Mouse (Mus musculus): Measurements from ENCODE around the gene Trim46. TPM values are rescaled to one million over a fixed set of nuclear protein-coding genes. Genes with fewer than 3 reads are reported as not detected.
A peak's percentile ranks its signal among the peaks of the same experiment; 100 is the strongest.

The Trim46 gene
- total and polyA plus RNA-seq, 2 experiments from 2014 or later, result 0.08 to 0.45 TPM

- WGBS, result 1% methylated on average over 6 of the region's 6 CpGs
- TF ChIP-seq CTCF (IDR thresholded peaks at IDR 0.05; ENCODE audit: low read depth) (peak; percentile 95), EP300 (IDR thresholded peaks at IDR 0.05; ENCODE audit: low read depth) (no peak)
- no peak overlapping the region for H3K27ac ChIP-seq (ENCODE audit: low read depth)
- no peaks in the 10 kb centered on the region for H3K9me3 ChIP-seq (replicated peaks; ENCODE audit: control insufficient read depth, low read length)
- peak overlapping the region; percentile 92 for H3K4me2 ChIP-seq (ENCODE audit: low read depth, low read length)
- H3K4me1 ChIP-seq (ENCODE audit: control insufficient read depth, insufficient read depth), result peaks cover 11% of the 10 kb centered on the region
- DNase-seq (ENCODE audit: low spot score) (peak; percentile 76), ATAC-seq (ENCODE audit: insufficient read depth, low read depth) (0 out of 2 replicates have a peak, but pooled peaks have one; percentile 10)
- H3K36me3 ChIP-seq (replicated peaks; ENCODE audit: control insufficient read depth, insufficient read depth, low read length), result peaks cover 4% of the 10 kb centered on the region; the same call in 1 of the 2 replicates
- no peaks in the 10 kb centered on the region for H3K27me3 ChIP-seq (ENCODE audit: control insufficient read depth, insufficient read depth, low read length)
- no peak overlapping the region for H3K9ac ChIP-seq (replicated peaks; ENCODE audit: low read depth, low read length)
- peak overlapping the region; percentile 64 for H3K4me3 ChIP-seq (ENCODE audit: low read depth, low read length)
Observed at GRCm38 (mm10) chr3:89215853-89216252, 30.3 kb downstream of the Trim46 start.

- Histone ChIP-seq H3K4me2 (ENCODE audit: low read depth, low read length) (peak within 1 kb of the TSS; percentile 92), H3K9me3 (replicated peaks; ENCODE audit: control insufficient read depth, low read length) (no peaks in the 10 kb centered on the region), H3K27me3 (ENCODE audit: control insufficient read depth, insufficient read depth, low read length) (no peaks in the 10 kb centered on the region), H3K4me1 (ENCODE audit: control insufficient read depth, insufficient read depth) (peaks cover 11% of the 10 kb centered on the region), H3K27ac (ENCODE audit: low read depth) (peak within 1 kb of the TSS; percentile 95), H3K36me3 (replicated peaks; ENCODE audit: control insufficient read depth, insufficient read depth, low read length) (peaks cover 11% of the 10 kb centered on the region), H3K4me3 (ENCODE audit: low read depth, low read length) (peak within 1 kb of the TSS; percentile 64), H3K9ac (replicated peaks; ENCODE audit: low read depth, low read length) (peak within 1 kb of the TSS; percentile 72)
- TF ChIP-seq EP300 (IDR thresholded peaks at IDR 0.05; ENCODE audit: low read depth), result no peak
- TF ChIP-seq CTCF (IDR thresholded peaks at IDR 0.05; ENCODE audit: low read depth), result no peak
- ATAC-seq (ENCODE audit: insufficient read depth, low read depth), result no peak
- no peak for DNase-seq (ENCODE audit: low spot score)
- WGBS, result under 1% methylated on average over 18 of the region's 19 CpGs
Observed at GRCm38 (mm10) chr3:89214681-89215411, 31.3 kb downstream of the Trim46 start, which contains the start of gene Thbs3. TSS of gene Thbs3 (plus strand) at chr3:89215180.

- TF ChIP-seq CTCF (IDR thresholded peaks at IDR 0.05; ENCODE audit: low read depth) (no peak), EP300 (IDR thresholded peaks at IDR 0.05; ENCODE audit: low read depth) (peak; percentile 94)
- H3K9me3 ChIP-seq (replicated peaks; ENCODE audit: control insufficient read depth, low read length), result no peaks in the 10 kb centered on the region
- ATAC-seq (ENCODE audit: insufficient read depth, low read depth), result peak; percentile 92
Observed at GRCm38 (mm10) chr3:89213803-89214530, 32.1 kb downstream of the Trim46 start.

GRCm38 (mm10) chr3:89210731-89211130 is 35.4 kb downstream of the Trim46 start:
- Histone ChIP-seq H3K9ac (replicated peaks; ENCODE audit: low read depth, low read length) (no peak overlapping the region), H3K4me3 (ENCODE audit: low read depth, low read length) (no peak overlapping the region), H3K4me1 (ENCODE audit: control insufficient read depth, insufficient read depth) (peaks cover 11% of the 10 kb centered on the region), H3K27me3 (ENCODE audit: control insufficient read depth, insufficient read depth, low read length) (no peaks in the 10 kb centered on the region), H3K27ac (ENCODE audit: low read depth) (no peak overlapping the region), H3K9me3 (replicated peaks; ENCODE audit: control insufficient read depth, low read length) (no peaks in the 10 kb centered on the region), H3K4me2 (ENCODE audit: low read depth, low read length) (no peak overlapping the region), H3K36me3 (replicated peaks; ENCODE audit: control insufficient read depth, insufficient read depth, low read length) (peaks cover 51% of the 10 kb centered on the region)
- ATAC-seq (ENCODE audit: insufficient read depth, low read depth) (no peak), DNase-seq (ENCODE audit: low spot score) (no peak)
- whole genome bisulfite sequencing, result 46% methylated on average over 7 of the region's 7 CpGs
- TF ChIP-seq CTCF (IDR thresholded peaks at IDR 0.05; ENCODE audit: low read depth) (no peak), EP300 (IDR thresholded peaks at IDR 0.05; ENCODE audit: low read depth) (no peak)

More at GRCm38 (mm10) chr3:89213803-89214530, 32.1 kb downstream of the Trim46 start:
- Histone ChIP-seq H3K36me3 (replicated peaks; ENCODE audit: control insufficient read depth, insufficient read depth, low read length) (peaks cover 20% of the 10 kb centered on the region), H3K9ac (replicated peaks; ENCODE audit: low read depth, low read length) (peak overlapping the region; percentile 72), H3K27me3 (ENCODE audit: control insufficient read depth, insufficient read depth, low read length) (no peaks in the 10 kb centered on the region), H3K4me2 (ENCODE audit: low read depth, low read length) (peak overlapping the region; percentile 92), H3K4me1 (ENCODE audit: control insufficient read depth, insufficient read depth) (peaks cover 11% of the 10 kb centered on the region), H3K4me3 (ENCODE audit: low read depth, low read length) (peak overlapping the region; percentile 64), H3K27ac (ENCODE audit: low read depth) (peak overlapping the region; percentile 95)
- DNase-seq (ENCODE audit: low spot score), result peak; percentile 94
- under 1% methylated on average over 62 of the region's 69 CpGs for WGBS

- H3K27ac ChIP-seq (ENCODE audit: low read depth), result no peak overlapping the region
- TF ChIP-seq EP300 (IDR thresholded peaks at IDR 0.05; ENCODE audit: low read depth) (no peak), CTCF (IDR thresholded peaks at IDR 0.05; ENCODE audit: low read depth) (no peak)
- 72% methylated on average over 13 of the region's 13 CpGs for WGBS
- no peaks in the 10 kb centered on the region for H3K27me3 ChIP-seq (ENCODE audit: control insufficient read depth, insufficient read depth, low read length)
- H3K4me1 ChIP-seq (ENCODE audit: control insufficient read depth, insufficient read depth), result peaks cover 7% of the 10 kb centered on the region
- no peak overlapping the region for H3K4me3 ChIP-seq (ENCODE audit: low read depth, low read length)
- H3K36me3 ChIP-seq (replicated peaks; ENCODE audit: control insufficient read depth, insufficient read depth, low read length), result peaks cover 57% of the 10 kb centered on the region
- no peak for ATAC-seq (ENCODE audit: insufficient read depth, low read depth)
- no peak overlapping the region for H3K9ac ChIP-seq (replicated peaks; ENCODE audit: low read depth, low read length)
- DNase-seq (ENCODE audit: low spot score), result no peak
- no peak overlapping the region for H3K4me2 ChIP-seq (ENCODE audit: low read depth, low read length)
- no peaks in the 10 kb centered on the region for H3K9me3 ChIP-seq (replicated peaks; ENCODE audit: control insufficient read depth, low read length)
Observed at GRCm38 (mm10) chr3:89210162-89210561, 35.9 kb downstream of the Trim46 start.

All from heart, postnatal 0 days (tissue).